ENCODE assay signal across 8 mouse cellular contexts in genomic region chr15:100614218-100614995, GRCm38 (mm10). TPM values are rescaled to one million over a fixed set of nuclear protein-coding genes. Genes with fewer than 3 reads are reported as not detected.
DNase-seq lines count a peak whose midpoint lies in the region; ATAC-seq lines count a peak whose summit lies in the region.

No protein-coding gene starts in this region.

- DNase-seq in heart, postnatal 36 days: no peak
- DNase-seq in urinary bladder, adult 2 months (ENCODE audit: low spot score): peak; percentile 68
- DNase-seq in urinary bladder, postnatal 25 days (ENCODE audit: low spot score): no peak
- DNase-seq in ovary, postnatal 36 days (ENCODE audit: low spot score): no peak
- no peak for DNase-seq in gastrocnemius, adult 8-10 months (ENCODE audit: low spot score in 2 of 2)

- intact Hi-C loops in heart, postnatal 36 days (cut with DNase I): loop anchor here (5.0 to 10.0 kb wide), 3 partner anchors 147 to 640 kb away; partner anchors contain the start of genes Atf1, Larp4 and Letmd1

- H3K4me3 ChIP-seq in heart, embryonic 11.5 days (ENCODE audit: low read depth, low read length): peak overlapping the region; percentile 98
- peak overlapping the region; percentile 100 for H3K4me3 ChIP-seq in megakaryocyte, embryonic 14.5 days (replicated peaks)

- H3K27ac ChIP-seq in heart, embryonic 11.5 days (ENCODE audit: low read depth, low read length): peak overlapping the region; percentile 76

- 10% methylated on average over 43 of the region's 43 CpGs for WGBS in heart, embryonic 11.5 days (ENCODE audit: insufficient replicate concordance)

- H3K9ac ChIP-seq in heart, embryonic 11.5 days (ENCODE audit: low read depth, low read length): peak overlapping the region; percentile 74

- H3K27me3 ChIP-seq in heart, embryonic 11.5 days (ENCODE audit: control insufficient read depth, insufficient read depth, low read length): peaks cover 3% of the 10 kb centered on the region; the same call in 1 of the 2 replicates
- H3K27me3 ChIP-seq in megakaryocyte, embryonic 14.5 days (replicated peaks): peaks cover 4% of the 10 kb centered on the region

- H3K4me2 ChIP-seq in heart, embryonic 11.5 days: peak overlapping the region; percentile 81

- H3K9me3 ChIP-seq in heart, embryonic 11.5 days (replicated peaks; ENCODE audit: control insufficient read depth, low read length): no peaks in the 10 kb centered on the region
- no peaks in the 10 kb centered on the region for H3K9me3 ChIP-seq in megakaryocyte, embryonic 14.5 days

- peaks cover 18% of the 10 kb centered on the region for H3K36me3 ChIP-seq in heart, embryonic 11.5 days (ENCODE audit: control insufficient read depth, insufficient read depth, low read length)
- H3K36me3 ChIP-seq in megakaryocyte, embryonic 14.5 days (replicated peaks; ENCODE audit: low read length): peaks cover 31% of the 10 kb centered on the region

- ATAC-seq in heart, embryonic 11.5 days (replicated peaks; ENCODE audit: insufficient number of reproducible peaks, low FRiP score, low TSS enrichment): peak; percentile 49
- ATAC-seq in hematopoietic stem cell, adult 5-6 weeks (replicated peaks in 1 of 2; ENCODE audit: insufficient read depth in 1 of 2, low FRiP score in 2 of 2, low TSS enrichment in 1 of 2, low read depth in 1 of 2, poor library complexity in 2 of 2, severe bottlenecking in 2 of 2): peak; percentile 14 to 15; a peak in 2 of 4 replicates

- H3K4me1 ChIP-seq in heart, embryonic 11.5 days (ENCODE audit: control insufficient read depth, insufficient read depth, low read length): peaks cover 15% of the 10 kb centered on the region
- peaks cover 76% of the 10 kb centered on the region for H3K4me1 ChIP-seq in megakaryocyte, embryonic 14.5 days

RNA-seq across cellular contexts. Expression of gene Dazap2, which starts 0.7 kb away (rescaled TPM):
- 219 and 233 TPM in 2 replicates for polyA plus RNA-seq in heart, embryonic 11.5 days (2014; fragmentation: Nextera tagmentation; extraction: Ambion mirVana)
- 100 to 1,000 TPM; 161 to 177 TPM for total RNA-seq in heart, postnatal 36 days (2021)
- polyA plus RNA-seq in urinary bladder, adult 2 months (2012; rRNA removed): 255 and 281 TPM in 2 replicates
- total RNA-seq in hematopoietic stem cell, adult 5-6 weeks (2017): 164 and 199 TPM in 2 replicates
- polyA plus RNA-seq in megakaryocyte, embryonic 14.5 days (2012; ENCODE audit: insufficient read depth, low replicate concordance): 28.5 and 32.0 TPM in 2 replicates
- total RNA-seq in gastrocnemius, adult 8-10 months (2022): 10 to 100 TPM; 54.7 to 69.4 (median 57.5) TPM

RNA-seq across cellular contexts. Expression of gene Pou6f1, which starts 14.6 kb away (rescaled TPM):
- polyA plus RNA-seq in heart, embryonic 11.5 days (2014; fragmentation: Nextera tagmentation; extraction: Ambion mirVana): 2.3 and 3.1 TPM in 2 replicates
- total RNA-seq in heart, postnatal 36 days (2021): 10 to 100 TPM; 10.8 to 13.3 TPM
- 14.4 and 23.0 TPM in 2 replicates for polyA plus RNA-seq in urinary bladder, adult 2 months (2012; rRNA removed)
- 1.6 and 3.4 TPM in 2 replicates for total RNA-seq in hematopoietic stem cell, adult 5-6 weeks (2017)
- 1.6 and 2.9 TPM in 2 replicates for polyA plus RNA-seq in megakaryocyte, embryonic 14.5 days (2012; ENCODE audit: insufficient read depth, low replicate concordance)
- 10 to 100 TPM; 14.7 to 16.6 (median 16.2) TPM for total RNA-seq in gastrocnemius, adult 8-10 months (2022)

RNA-seq across cellular contexts. Expression of gene Smagp, which starts 22.3 kb away (rescaled TPM):
- polyA plus RNA-seq in heart, embryonic 11.5 days (2014; fragmentation: Nextera tagmentation; extraction: Ambion mirVana): 12.2 and 15.3 TPM in 2 replicates
- total RNA-seq in heart, postnatal 36 days (2021): 10 to 100 TPM; 13.7 to 15.8 TPM
- polyA plus RNA-seq in urinary bladder, adult 2 months (2012; rRNA removed): 65.7 and 67.6 TPM in 2 replicates
- 1.6 and 4.0 TPM in 2 replicates for total RNA-seq in hematopoietic stem cell, adult 5-6 weeks (2017)
- polyA plus RNA-seq in megakaryocyte, embryonic 14.5 days (2012; ENCODE audit: insufficient read depth, low replicate concordance): 57.2 and 75.5 TPM in 2 replicates
- 1 to 10 TPM; 1.6 to 4.0 (median 2.1) TPM for total RNA-seq in gastrocnemius, adult 8-10 months (2022)

RNA-seq across cellular contexts. Expression of gene Bin2, which starts 54.9 kb away (rescaled TPM):
- polyA plus RNA-seq in heart, embryonic 11.5 days (2014; fragmentation: Nextera tagmentation; extraction: Ambion mirVana): 6.3 and 6.6 TPM in 2 replicates
- total RNA-seq in heart, postnatal 36 days (2021): 1 to 10 TPM; 1.6 TPM
- polyA plus RNA-seq in urinary bladder, adult 2 months (2012; rRNA removed): 6.5 and 6.6 TPM in 2 replicates
- total RNA-seq in hematopoietic stem cell, adult 5-6 weeks (2017): 213 and 221 TPM in 2 replicates
- 2,082 and 2,619 TPM in 2 replicates for polyA plus RNA-seq in megakaryocyte, embryonic 14.5 days (2012; ENCODE audit: insufficient read depth, low replicate concordance)
- total RNA-seq in gastrocnemius, adult 8-10 months (2022): under 1 TPM in 2 of 4 experiments, not detected in 2; 0.36 to 0.40 TPM
